ENCODE assay signal across 7 mouse cellular contexts in the genomic region with DNA sequence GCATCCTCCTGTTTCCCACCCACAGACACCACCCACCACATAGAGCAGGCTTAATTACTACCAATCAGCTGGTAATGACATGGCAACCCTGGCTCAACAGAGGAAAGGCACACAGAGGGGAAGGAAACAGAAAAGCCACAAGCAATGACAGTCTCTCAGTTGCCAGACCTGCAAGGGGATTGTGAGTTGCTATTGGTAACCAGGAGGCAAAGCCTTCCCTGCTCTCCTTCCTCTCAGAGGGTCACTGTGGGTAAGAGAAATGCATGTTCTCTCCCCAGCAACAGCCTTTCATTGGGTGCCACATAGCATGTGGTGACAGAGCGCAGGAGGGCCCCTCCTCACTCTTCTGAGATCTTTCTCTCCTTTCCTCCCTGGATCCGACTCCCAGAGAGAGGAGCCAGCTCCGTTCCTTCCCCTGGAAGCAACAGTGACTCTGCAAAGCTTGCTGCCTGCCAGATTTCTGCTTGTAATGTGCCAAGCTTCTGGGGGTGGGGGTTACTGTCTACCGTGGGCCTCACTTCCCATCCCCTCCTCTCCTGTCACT.
DNase-seq lines count a peak whose midpoint lies in the region; ATAC-seq lines count a peak whose summit lies in the region.

No protein-coding gene starts in this region.

- H3K4me1 ChIP-seq in neural tube, embryonic 12.5 days: no peaks in the 10 kb centered on the region
- H3K4me1 ChIP-seq in forebrain, embryonic 12.5 days: peaks cover 16% of the 10 kb centered on the region
- H3K4me1 ChIP-seq in neural tube, embryonic 14.5 days (ENCODE audit: control insufficient read depth, insufficient read depth, low read length): 0 out of 2 replicates have a peak, but pooled peaks cover 8% of the 10 kb centered on the region
- H3K4me1 ChIP-seq in liver, embryonic 11.5 days (replicated peaks; ENCODE audit: control insufficient read depth, insufficient read depth, low read length): no peaks in the 10 kb centered on the region

- H3K9me3 ChIP-seq in neural tube, embryonic 12.5 days: no peaks in the 10 kb centered on the region
- H3K9me3 ChIP-seq in forebrain, embryonic 12.5 days: no peaks in the 10 kb centered on the region
- no peaks in the 10 kb centered on the region for H3K9me3 ChIP-seq in neural tube, embryonic 14.5 days (ENCODE audit: control insufficient read depth, low read length)
- H3K9me3 ChIP-seq in liver, embryonic 11.5 days (ENCODE audit: control insufficient read depth, low read length): no peaks in the 10 kb centered on the region

- no peaks in the 10 kb centered on the region for H3K36me3 ChIP-seq in neural tube, embryonic 12.5 days
- no peaks in the 10 kb centered on the region for H3K36me3 ChIP-seq in forebrain, embryonic 12.5 days (replicated peaks)
- H3K36me3 ChIP-seq in neural tube, embryonic 14.5 days (ENCODE audit: control insufficient read depth, insufficient read depth, low read length): peaks cover 4% of the 10 kb centered on the region
- H3K36me3 ChIP-seq in liver, embryonic 11.5 days (ENCODE audit: control insufficient read depth, insufficient read depth, low read length): no peaks in the 10 kb centered on the region

- H3K27me3 ChIP-seq in neural tube, embryonic 12.5 days (replicated peaks): no peaks in the 10 kb centered on the region
- H3K27me3 ChIP-seq in forebrain, embryonic 12.5 days: no peaks in the 10 kb centered on the region; the same call in 1 of the 2 replicates
- no peaks in the 10 kb centered on the region for H3K27me3 ChIP-seq in neural tube, embryonic 14.5 days (ENCODE audit: control insufficient read depth, insufficient read depth, low read length)
- H3K27me3 ChIP-seq in liver, embryonic 11.5 days (replicated peaks; ENCODE audit: control insufficient read depth, insufficient read depth, low read length): no peaks in the 10 kb centered on the region

- H3K4me2 ChIP-seq in neural tube, embryonic 12.5 days (replicated peaks): no peak overlapping the region
- H3K4me2 ChIP-seq in forebrain, embryonic 12.5 days: no peak overlapping the region
- H3K4me2 ChIP-seq in neural tube, embryonic 14.5 days (ENCODE audit: low read depth, low read length): no peak overlapping the region
- no peak overlapping the region for H3K4me2 ChIP-seq in liver, embryonic 11.5 days

- WGBS in neural tube, embryonic 12.5 days: 70% methylated on average over 4 of the region's 4 CpGs
- WGBS in forebrain, embryonic 12.5 days: 59% methylated on average over 4 of the region's 4 CpGs
- 48% methylated on average over 4 of the region's 4 CpGs for WGBS in neural tube, embryonic 14.5 days
- WGBS in liver, embryonic 11.5 days: 52% methylated on average over 4 of the region's 4 CpGs

- no peak overlapping the region for H3K4me3 ChIP-seq in neural tube, embryonic 12.5 days
- H3K4me3 ChIP-seq in forebrain, embryonic 12.5 days (replicated peaks): no peak overlapping the region
- no peak overlapping the region for H3K4me3 ChIP-seq in neural tube, embryonic 14.5 days (ENCODE audit: low read depth, low read length)
- H3K4me3 ChIP-seq in liver, embryonic 11.5 days (ENCODE audit: low read depth, low read length): no peak overlapping the region

- no peak overlapping the region for H3K9ac ChIP-seq in neural tube, embryonic 12.5 days
- H3K9ac ChIP-seq in forebrain, embryonic 12.5 days: no peak overlapping the region
- H3K9ac ChIP-seq in neural tube, embryonic 14.5 days (replicated peaks; ENCODE audit: low read depth, low read length): no peak overlapping the region
- H3K9ac ChIP-seq in liver, embryonic 11.5 days (ENCODE audit: low read depth, low read length): no peak overlapping the region

- peak; percentile 24; the same call in 1 of the 2 replicates for ATAC-seq in neural tube, embryonic 12.5 days (ENCODE audit: low FRiP score, low read depth)
- peak; percentile 46; the same call in 1 of the 2 replicates for ATAC-seq in forebrain, embryonic 12.5 days (ENCODE audit: low FRiP score)
- peak; percentile 79 for ATAC-seq in neural tube, embryonic 14.5 days (ENCODE audit: low read depth)
- ATAC-seq in liver, embryonic 11.5 days (replicated peaks; ENCODE audit: low FRiP score): no peak

- no peak overlapping the region for H3K27ac ChIP-seq in neural tube, embryonic 12.5 days
- H3K27ac ChIP-seq in forebrain, embryonic 12.5 days: 0 out of 2 replicates have a peak overlapping the region, but pooled peaks have one; percentile 8
- H3K27ac ChIP-seq in neural tube, embryonic 14.5 days (ENCODE audit: low read depth, low read length): peak overlapping the region; percentile 16; the same call in 1 of the 2 replicates
- no peak overlapping the region for H3K27ac ChIP-seq in liver, embryonic 11.5 days (ENCODE audit: low read depth, low read length)

- DNase-seq in neural tube, embryonic 10.5 days (ENCODE audit: extremely low spot score, low spot score): no peak
- peak; percentile 65 to 68 for DNase-seq in layer of hippocampus, postnatal 36 days
- no peak for DNase-seq in kidney, adult 18-20 months
- no peak for DNase-seq in liver, embryonic 11.5 days (ENCODE audit: low spot score)

Comparison
In these comparisons a context has a peak if more than half of its experiments do, and no peak if none do; other contexts are left out.
1. H3K27ac ChIP-seq: peak in forebrain, embryonic 12.5 days (single experiment) and neural tube, embryonic 14.5 days (single experiment); none in neural tube, embryonic 12.5 days (single experiment) and liver, embryonic 11.5 days (single experiment).
2. DNase-seq: peak in layer of hippocampus, postnatal 36 days (2 of 2); none in neural tube, embryonic 10.5 days (single experiment), kidney, adult 18-20 months (single experiment) and liver, embryonic 11.5 days (single experiment).